8 mouse cellular contexts compared by ENCODE assay signal in genomic region chrX:12006031-12006881, GRCm38 (mm10).
DNase-seq lines count a peak whose midpoint lies in the region; ATAC-seq and TF ChIP-seq lines count a peak whose summit lies in the region.

No protein-coding gene starts in this region.

- TF ChIP-seq CTCF in layer of hippocampus, adult 2 months (conservative IDR thresholded peaks at IDR 0.05) = no peak
- TF ChIP-seq CTCF in lung, adult 2 months (IDR thresholded peaks at IDR 0.05; ENCODE audit: insufficient read depth, low read length) = no peak

- DNase-seq in ES-CJ7 (ENCODE audit: low read depth, low spot score) = peak; percentile 46
- peak; percentile 29 for DNase-seq in cerebellum, adult 11 months
- peak; percentile 83 for DNase-seq in forebrain, embryonic 14.5 days (ENCODE audit: low spot score)
- peak; percentile 75 to 81 for DNase-seq in heart, postnatal 36 days
- peak in 1 of 2 experiments; percentile 41 for DNase-seq in layer of hippocampus, adult 2 months (ENCODE audit: low spot score in 2 of 2)
- peak; percentile 68 for DNase-seq in lung, adult 2 months
- peak; percentile 57 for DNase-seq in thymus, postnatal 14 days

- WGBS in forebrain, embryonic 14.5 days = 7% methylated on average over 56 of the region's 57 CpGs
- 7% methylated on average over 57 of the region's 57 CpGs for WGBS in lung, adult 2 months
- 2% methylated on average over 47 of the region's 57 CpGs for WGBS in neural tube, embryonic 15.5 days

- H3K27me3 ChIP-seq in forebrain, embryonic 14.5 days (replicated peaks; ENCODE audit: control insufficient read depth, insufficient read depth, low read length) = no peaks in the 10 kb centered on the region; the same call in 1 of the 2 replicates
- peaks cover 52% of the 10 kb centered on the region for H3K27me3 ChIP-seq in neural tube, embryonic 15.5 days (replicated peaks)

- TF ChIP-seq POLR2A in lung, adult 2 months (IDR thresholded peaks at IDR 0.05; ENCODE audit: borderline replicate concordance, extremely low read depth, low read depth, low read length) = peak; percentile 32; the same call in 1 of the 2 replicates

- H3K9ac ChIP-seq in forebrain, embryonic 14.5 days (ENCODE audit: low read length) = peak overlapping the region; percentile 66
- peak overlapping the region; percentile 44 for H3K9ac ChIP-seq in neural tube, embryonic 15.5 days (replicated peaks)

- H3K4me2 ChIP-seq in forebrain, embryonic 14.5 days (ENCODE audit: low read length) = peak overlapping the region; percentile 64
- peak overlapping the region; percentile 69 for H3K4me2 ChIP-seq in neural tube, embryonic 15.5 days

- intact Hi-C loops in heart, postnatal 36 days (cut with DNase I) = loop anchor here (2.0 to 10.0 kb wide), 7 partner anchors 73 to 371 kb away; no protein-coding TSS in a partner anchor

- ATAC-seq in forebrain, embryonic 14.5 days = peak; percentile 74
- peak; percentile 71 for ATAC-seq in neural tube, embryonic 15.5 days (ENCODE audit: low FRiP score)

- H3K9me3 ChIP-seq in forebrain, embryonic 14.5 days (replicated peaks; ENCODE audit: control insufficient read depth, low read length) = no peaks in the 10 kb centered on the region
- H3K9me3 ChIP-seq in neural tube, embryonic 15.5 days (replicated peaks) = no peaks in the 10 kb centered on the region

- H3K4me3 ChIP-seq in forebrain, embryonic 14.5 days (ENCODE audit: low read depth, low read length) = peak overlapping the region; percentile 32
- peak overlapping the region; percentile 56 for H3K4me3 ChIP-seq in layer of hippocampus, adult 2 months
- H3K4me3 ChIP-seq in lung, adult 2 months (replicated peaks; ENCODE audit: extremely low read depth, low read depth, low read length) = peak overlapping the region; percentile 79
- H3K4me3 ChIP-seq in neural tube, embryonic 15.5 days (replicated peaks) = peak overlapping the region; percentile 43

- no peaks in the 10 kb centered on the region for H3K36me3 ChIP-seq in forebrain, embryonic 14.5 days (ENCODE audit: control insufficient read depth, insufficient read depth, low read length)
- no peaks in the 10 kb centered on the region for H3K36me3 ChIP-seq in neural tube, embryonic 15.5 days

- H3K27ac ChIP-seq in forebrain, embryonic 14.5 days (ENCODE audit: low read depth, low read length) = peak overlapping the region; percentile 95
- H3K27ac ChIP-seq in layer of hippocampus, adult 2 months = peak overlapping the region; percentile 83
- peak overlapping the region; percentile 86 for H3K27ac ChIP-seq in neural tube, embryonic 15.5 days (replicated peaks)

- H3K4me1 ChIP-seq in forebrain, embryonic 14.5 days (ENCODE audit: control insufficient read depth, insufficient read depth, low read length) = peaks cover 15% of the 10 kb centered on the region
- peaks cover 16% of the 10 kb centered on the region for H3K4me1 ChIP-seq in lung, adult 2 months (ENCODE audit: control insufficient read depth, insufficient read depth, low read length)
- peaks cover 26% of the 10 kb centered on the region for H3K4me1 ChIP-seq in neural tube, embryonic 15.5 days
